Mouse (Mus musculus) C2C12 (cell line): Measurements from ENCODE around the gene Rgs9.

Source experiments
- CTCF ChIP-seq: IDR thresholded peaks from one replicate; pipeline ENCODE4 v1.5.1; 2011; ENCODE audit not compliant: control insufficient read depth, insufficient read depth, insufficient read length
- MYOG ChIP-seq: IDR thresholded peaks from one replicate; pipeline ENCODE4 v1.6.1; 2011; ENCODE audit not compliant: control insufficient read depth, insufficient read length; ENCODE audit errors: extremely low read depth

DNA sequence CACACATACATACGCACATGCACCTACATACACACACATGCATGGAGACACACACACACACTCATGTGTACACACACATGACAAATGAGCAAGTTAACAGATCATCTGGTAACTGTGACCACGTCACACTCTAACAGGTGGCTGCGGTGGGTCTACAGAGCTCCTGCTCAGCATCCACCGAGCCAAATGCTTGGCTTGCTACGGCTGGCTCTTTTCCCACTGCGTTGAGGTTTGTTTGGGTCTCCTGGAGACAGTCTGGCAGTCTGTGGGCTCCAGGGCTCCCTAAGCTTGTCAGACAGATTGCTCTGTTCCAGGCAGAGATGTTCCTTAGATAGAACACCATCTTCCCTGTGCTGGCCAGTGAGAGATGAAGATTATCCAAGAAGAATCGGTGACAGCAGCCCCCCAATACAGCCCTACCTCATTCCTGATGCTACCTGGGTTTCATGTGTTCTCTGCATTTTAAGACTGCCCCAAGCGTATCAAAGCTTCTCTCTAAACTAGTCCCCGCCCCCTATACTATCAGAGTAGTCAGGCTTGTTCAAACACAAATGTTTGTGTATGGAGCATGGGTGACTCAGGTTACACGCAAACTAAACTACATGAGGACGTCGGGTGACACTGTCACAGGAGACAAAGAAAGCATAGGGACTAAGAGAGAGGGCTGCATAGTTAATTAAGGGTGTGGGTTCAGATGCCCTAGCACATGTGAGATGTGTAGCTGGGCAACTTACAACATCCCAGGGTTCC, 31.6 kb downstream of the Rgs9 start:
- TF ChIP-seq CTCF: no peak
- no peak for TF ChIP-seq MYOG
